Mouse (Mus musculus): ENCODE measurements around the gene Btbd18. TPM values are rescaled to one million over a fixed set of nuclear protein-coding genes. Genes with fewer than 3 reads are reported as not detected.
A peak's percentile ranks its signal among the peaks of the same experiment; 100 is the strongest.

Btbd18 gene
- total and polyA plus RNA-seq, 3 experiments: not detected

GRCm38 (mm10) chr2:84711898-84712297 lies 53.0 kb downstream of the Btbd18 start:
- intact Hi-C loops (cut with DNase I): no loop called here
- no peak for DNase-seq

GRCm38 (mm10) chr2:84714422-84714810 lies 55.5 kb downstream of the Btbd18 start:
- intact Hi-C loops (cut with DNase I): loop anchor here (2.0 kb wide), 1 partner anchor 36 kb away; the partner anchor contains the start of genes Gm28635, Med19 and Tmx2
- Histone ChIP-seq H3K27ac (peak overlapping the region; percentile 99), H3K36me3 (ENCODE audit: control insufficient read depth, insufficient read depth, low read length) (peaks cover 12% of the 10 kb centered on the region), H3K9ac (ENCODE audit: low read depth, low read length) (peak overlapping the region; percentile 95), H3K4me1 (ENCODE audit: control insufficient read depth, insufficient read depth, low read length) (peaks cover 2% of the 10 kb centered on the region), H3K27me3 (ENCODE audit: control insufficient read depth, insufficient read depth, low read length) (no peaks in the 10 kb centered on the region), H3K79me2 (replicated peaks; ENCODE audit: control insufficient read depth, insufficient read depth, low read length) (peaks cover 1% of the 10 kb centered on the region; the same call in 1 of the 2 replicates), H3K4me3 (peak overlapping the region; percentile 97)
- under 1% methylated on average over 26 of the region's 26 CpGs for WGBS
- no peak for DNase-seq
- TF ChIP-seq EP300 (IDR thresholded peaks at IDR 0.05; ENCODE audit: insufficient read depth, low read depth, low read length) (no peak), CTCF (IDR thresholded peaks at IDR 0.05) (no peak)

More at GRCm38 (mm10) chr2:84711898-84712297, 53.0 kb downstream of the Btbd18 start:
- no peak overlapping the region for H3K9ac ChIP-seq (ENCODE audit: low read depth, low read length)
- H3K27me3 ChIP-seq (ENCODE audit: control insufficient read depth, insufficient read depth, low read length): no peaks in the 10 kb centered on the region
- peaks cover 2% of the 10 kb centered on the region for H3K4me1 ChIP-seq (ENCODE audit: control insufficient read depth, insufficient read depth, low read length)
- peaks cover 29% of the 10 kb centered on the region for H3K36me3 ChIP-seq (ENCODE audit: control insufficient read depth, insufficient read depth, low read length)
- WGBS: 83% methylated on average over 2 of the region's 2 CpGs
- no peak overlapping the region for H3K4me3 ChIP-seq
- peaks cover 3% of the 10 kb centered on the region for H3K79me2 ChIP-seq (replicated peaks; ENCODE audit: control insufficient read depth, insufficient read depth, low read length)
- H3K27ac ChIP-seq: no peak overlapping the region
- no peak for TF ChIP-seq EP300 (IDR thresholded peaks at IDR 0.05; ENCODE audit: insufficient read depth, low read depth, low read length)
- no peak for TF ChIP-seq POLR2A (IDR thresholded peaks at IDR 0.05; ENCODE audit: insufficient read depth, low read depth, low read length)
- no peak for TF ChIP-seq CTCF (IDR thresholded peaks at IDR 0.05)

GRCm38 (mm10) chr2:84714811-84715561 lies 56.1 kb downstream of the Btbd18 start, which contains the start of gene Zdhhc5:
Gene Zdhhc5 (minus strand): TSS chr2:84715180.
- no peak for TF ChIP-seq CTCF (IDR thresholded peaks at IDR 0.05)
- 0 out of 2 replicates have a peak, but pooled peaks have one; percentile 9 for TF ChIP-seq EP300 (IDR thresholded peaks at IDR 0.05; ENCODE audit: insufficient read depth, low read depth, low read length)
- peak; percentile 95 for TF ChIP-seq POLR2A (IDR thresholded peaks at IDR 0.05; ENCODE audit: insufficient read depth, low read depth, low read length)

GRCm38 (mm10) chr2:84715562-84716361 lies 56.9 kb downstream of the Btbd18 start:
- WGBS: under 1% methylated on average over 33 of the region's 33 CpGs
- intact Hi-C loops (cut with DNase I): loop anchor here (1.0 to 2.0 kb wide), 2 partner anchors 12 to 37 kb away; partner anchors contain the start of genes Clp1, Gm28635, Med19 and Tmx2
- peak overlapping the region; percentile 82 for H3K9ac ChIP-seq (ENCODE audit: low read depth, low read length)
- no peaks in the 10 kb centered on the region for H3K27me3 ChIP-seq (ENCODE audit: control insufficient read depth, insufficient read depth, low read length)
- H3K4me1 ChIP-seq (ENCODE audit: control insufficient read depth, insufficient read depth, low read length): peaks cover 2% of the 10 kb centered on the region
- peaks cover 5% of the 10 kb centered on the region for H3K36me3 ChIP-seq (ENCODE audit: control insufficient read depth, insufficient read depth, low read length)
- H3K4me3 ChIP-seq: peak overlapping the region; percentile 97
- peak overlapping the region; percentile 99 for H3K27ac ChIP-seq
- TF ChIP-seq EP300 (IDR thresholded peaks at IDR 0.05; ENCODE audit: insufficient read depth, low read depth, low read length) (no peak), POLR2A (IDR thresholded peaks at IDR 0.05; ENCODE audit: insufficient read depth, low read depth, low read length) (no peak; the same call in none of the 2 replicates), CTCF (IDR thresholded peaks at IDR 0.05) (no peak)
- DNase-seq: peak in 1 of 2 experiments; percentile 81
- H3K79me2 ChIP-seq (replicated peaks; ENCODE audit: control insufficient read depth, insufficient read depth, low read length): no peaks in the 10 kb centered on the region

More at GRCm38 (mm10) chr2:84714811-84715561, 56.1 kb downstream of the Btbd18 start, which contains the start of gene Zdhhc5:
- Histone ChIP-seq H3K27ac (peak within 1 kb of the TSS; percentile 99), H3K27me3 (ENCODE audit: control insufficient read depth, insufficient read depth, low read length) (no peaks in the 10 kb centered on the region), H3K9ac (ENCODE audit: low read depth, low read length) (peak within 1 kb of the TSS; percentile 95), H3K4me3 (peak within 1 kb of the TSS; percentile 97), H3K79me2 (replicated peaks; ENCODE audit: control insufficient read depth, insufficient read depth, low read length) (peaks cover 1% of the 10 kb centered on the region; the same call in 1 of the 2 replicates), H3K4me1 (ENCODE audit: control insufficient read depth, insufficient read depth, low read length) (peaks cover 2% of the 10 kb centered on the region), H3K36me3 (ENCODE audit: control insufficient read depth, insufficient read depth, low read length) (peaks cover 8% of the 10 kb centered on the region)
- intact Hi-C loops (cut with DNase I): loop anchor here (2.0 kb wide), 1 partner anchor 36 kb away; the partner anchor contains the start of genes Gm28635, Med19 and Tmx2
- WGBS: under 1% methylated on average over 103 of the region's 107 CpGs
- peak; percentile 98 to 99 for DNase-seq

GRCm38 (mm10) chr2:84716423-84717355 lies 57.8 kb downstream of the Btbd18 start:
- DNase-seq: no peak
- H3K36me3 ChIP-seq (ENCODE audit: control insufficient read depth, insufficient read depth, low read length): peaks cover 2% of the 10 kb centered on the region
- 14% methylated on average over 9 of the region's 9 CpGs for WGBS
- H3K4me1 ChIP-seq (ENCODE audit: control insufficient read depth, insufficient read depth, low read length): peaks cover 2% of the 10 kb centered on the region
- no peaks in the 10 kb centered on the region for H3K79me2 ChIP-seq (replicated peaks; ENCODE audit: control insufficient read depth, insufficient read depth, low read length)
- TF ChIP-seq CTCF (IDR thresholded peaks at IDR 0.05): no peak
- no peak for TF ChIP-seq POLR2A (IDR thresholded peaks at IDR 0.05; ENCODE audit: insufficient read depth, low read depth, low read length)
- TF ChIP-seq EP300 (IDR thresholded peaks at IDR 0.05; ENCODE audit: insufficient read depth, low read depth, low read length): no peak
- peak overlapping the region; percentile 97 for H3K4me3 ChIP-seq
- intact Hi-C loops (cut with DNase I): loop anchor here (1.0 kb wide), 1 partner anchor 11 kb away; the partner anchor contains the start of gene Clp1
- peak overlapping the region; percentile 82 for H3K9ac ChIP-seq (ENCODE audit: low read depth, low read length)
- peak overlapping the region; percentile 99 for H3K27ac ChIP-seq
- no peaks in the 10 kb centered on the region for H3K27me3 ChIP-seq (ENCODE audit: control insufficient read depth, insufficient read depth, low read length)

Measured in heart, adult 2 months (tissue).